Mouse (Mus musculus) adrenal gland, adult 18-20 months (tissue): ENCODE results near the gene Tmem203. TPM values are rescaled to one million over a fixed set of nuclear protein-coding genes. Genes with fewer than 3 reads are reported as not detected.

Source experiments
- DNase-seq, 2 experiments: peaks; one replicate each; pipeline ENCODE4 v3.0.0; 2021 to 2022; ENCODE audit warnings: low spot score in 2 of 2
- total RNA-seq, 2 experiments: library from RNA; stranded (reverse); gene quantifications; 1 replicate in 1 of 2; 2 replicates in 1 of 2; pipeline ENCODE4 v1.2.3; 2021

Gene Tmem203
- total RNA-seq, 2 experiments from 2014 or later: 19.5 to 24.4 TPM

DNA sequence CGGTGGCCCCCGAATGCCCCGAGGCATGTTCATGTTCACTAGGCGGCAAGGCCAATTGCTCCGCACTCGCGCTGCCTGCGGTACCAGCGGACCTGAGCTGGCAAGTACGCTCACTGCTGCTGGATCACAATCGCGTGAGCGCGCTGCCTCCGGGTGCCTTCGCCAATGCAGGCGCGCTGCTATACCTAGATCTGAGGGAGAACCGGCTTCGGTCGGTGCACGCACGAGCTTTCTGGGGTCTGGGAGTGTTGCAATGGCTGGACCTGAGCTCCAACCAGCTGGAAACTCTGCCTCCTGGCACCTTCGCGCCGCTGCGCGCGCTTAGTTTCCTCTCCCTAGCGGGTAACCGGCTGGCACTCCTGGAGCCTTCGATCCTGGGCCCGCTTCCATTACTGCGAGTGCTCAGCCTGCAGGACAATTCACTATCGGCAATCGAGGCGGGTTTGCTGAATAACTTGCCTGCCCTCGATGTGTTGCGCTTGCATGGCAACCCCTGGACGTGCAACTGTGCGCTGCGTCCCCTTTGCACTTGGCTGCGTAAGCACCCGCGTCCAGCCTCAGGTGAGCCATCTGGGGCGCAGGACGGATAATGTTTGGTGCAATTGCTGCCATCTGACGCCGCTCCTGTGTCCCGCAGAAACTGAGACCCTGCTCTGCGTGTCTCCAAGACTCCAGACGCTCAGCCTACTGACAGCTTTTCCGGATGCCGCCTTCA, 35.0 kb downstream of the Tmem203 start:
- no peak for DNase-seq

GRCm38 (mm10) chr2:25290816-25291130, 35.5 kb downstream of the Tmem203 start:
- no peak for DNase-seq

- DNase-seq: no peak
Observed at GRCm38 (mm10) chr2:25291184-25292053, 36.2 kb downstream of the Tmem203 start.

GRCm38 (mm10) chr2:25292054-25292544, 36.9 kb downstream of the Tmem203 start:
- no peak for DNase-seq

- DNase-seq: peak; percentile 71 to 82
Observed at GRCm38 (mm10) chr2:25292856-25293255, 37.6 kb downstream of the Tmem203 start.

DNA sequence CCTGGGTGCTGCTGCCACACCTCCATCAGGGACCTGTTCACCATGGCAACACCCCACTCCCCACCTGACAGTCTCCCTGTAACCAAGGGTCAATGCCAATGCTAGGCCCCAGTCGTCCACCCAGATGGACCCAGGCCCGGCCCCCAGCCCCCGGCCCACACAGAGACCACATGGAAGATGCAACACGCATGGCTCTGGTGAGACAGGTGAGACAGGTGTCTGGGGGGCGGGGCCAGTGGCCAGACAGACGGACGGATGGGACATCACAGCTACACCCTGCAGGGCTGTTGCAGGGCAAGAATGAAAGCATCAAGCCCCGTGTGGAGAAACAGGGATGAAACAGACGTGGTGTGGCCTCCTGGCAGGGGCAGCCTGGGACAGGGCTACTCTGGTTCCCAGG, 38.5 kb downstream of the Tmem203 start:
- DNase-seq: no peak

DNA sequence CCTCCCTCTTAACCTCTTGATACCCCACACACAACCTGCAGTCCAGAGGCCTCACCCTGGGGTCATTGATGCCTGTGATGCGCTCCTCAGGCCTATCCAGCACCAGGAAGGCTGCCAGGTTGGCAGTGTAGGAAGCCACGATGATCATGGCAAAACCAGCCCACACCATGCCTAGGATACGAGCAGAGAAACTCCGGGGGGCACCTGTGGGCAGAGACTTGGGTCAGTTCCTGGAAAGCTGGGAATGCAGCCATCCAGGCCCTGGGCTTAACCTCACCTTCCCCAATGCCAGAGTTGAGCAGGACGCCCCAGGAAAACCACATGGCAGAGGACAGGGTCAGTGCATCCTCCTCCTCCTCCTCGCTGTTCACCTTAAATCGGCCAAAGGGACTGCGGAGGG, 41.9 kb downstream of the Tmem203 start:
- DNase-seq: no peak

DNA sequence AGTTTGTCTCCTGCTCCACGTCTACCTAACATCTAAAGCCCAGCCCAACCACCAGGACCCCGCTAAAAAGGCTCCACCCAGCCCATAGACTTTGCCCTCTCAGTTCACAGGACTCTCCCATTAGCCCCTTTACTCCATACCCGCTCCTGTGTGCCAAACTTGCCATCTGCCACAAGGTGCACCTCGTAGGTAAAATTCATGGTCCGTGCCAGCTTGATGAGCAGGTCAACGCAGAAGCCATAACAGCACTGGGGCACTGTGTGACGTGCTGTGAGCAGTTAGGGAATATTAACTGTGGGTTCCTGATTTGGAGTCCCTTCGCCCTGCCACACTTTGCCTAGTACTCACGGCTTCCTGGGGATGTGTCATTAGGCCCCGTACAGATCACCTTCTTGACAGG, 42.8 kb downstream of the Tmem203 start:
- DNase-seq: no peak

DNA sequence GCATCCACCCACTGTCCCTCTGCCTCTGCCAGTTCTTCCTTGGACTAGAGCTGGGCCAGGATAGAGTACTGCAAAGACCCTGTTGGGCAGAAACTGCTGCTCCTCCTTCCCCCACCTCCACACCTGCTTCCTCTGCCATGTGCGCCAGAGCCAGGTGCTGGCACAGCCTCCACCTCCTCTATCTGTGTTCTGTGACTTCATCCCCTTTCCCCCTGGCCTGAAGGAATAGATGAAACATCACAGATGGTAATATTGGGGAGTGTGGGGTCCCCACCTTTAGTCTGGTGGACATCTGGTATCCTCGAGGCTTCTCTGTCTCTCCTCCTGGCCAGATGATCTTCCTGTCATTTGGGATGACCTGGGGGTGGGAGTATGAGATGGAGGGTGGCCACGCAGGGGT, 48.2 kb downstream of the Tmem203 start:
- no peak for DNase-seq

- no peak for DNase-seq
Observed at GRCm38 (mm10) chr2:25303931-25304656, 48.9 kb downstream of the Tmem203 start.

GRCm38 (mm10) chr2:25304657-25305541, 49.7 kb downstream of the Tmem203 start:
- peak in 1 of 2 experiments; percentile 39 for DNase-seq

Other genes with a start within 250 kb of the Tmem203 start
- gene Nsmf, start 201.1 kb upstream of the Tmem203 start, total RNA-seq: 10 to 100 TPM; 43.4 to 55.4 TPM
- gene Entpd8, start 175.1 kb upstream of the Tmem203 start, total RNA-seq: not detected
- not detected for gene Noxa1, start 160.3 kb upstream of the Tmem203 start, total RNA-seq
- gene Nrarp, start 74.7 kb upstream of the Tmem203 start, total RNA-seq: 1 to 10 TPM; 2.3 to 3.5 TPM
- 10 to 100 TPM; 11.6 to 19.5 TPM for gene Tor4a, start 58.6 kb upstream of the Tmem203 start, total RNA-seq
- gene Nelfb, start 44.0 kb upstream of the Tmem203 start, total RNA-seq: 10 to 100 TPM; 48.8 to 49.5 TPM
- gene Stpg3, start 40.8 kb upstream of the Tmem203 start, total RNA-seq: not detected
- not detected for gene Fam166a, start 36.7 kb upstream of the Tmem203 start, total RNA-seq
- gene Tubb4b, start 30.7 kb upstream of the Tmem203 start, total RNA-seq: 100 to 1,000 TPM; 284 to 287 TPM
- gene Slc34a3, start 21.1 kb upstream of the Tmem203 start, total RNA-seq: not detected
- not detected for gene Rnf224, start 18.7 kb upstream of the Tmem203 start, total RNA-seq
- gene Rnf208, start 13.2 kb upstream of the Tmem203 start, total RNA-seq: 1 to 10 TPM; 7.9 to 8.3 TPM
- not detected for gene Cysrt1, start 13.0 kb upstream of the Tmem203 start, total RNA-seq
- 1 to 10 TPM; 2.2 to 5.7 TPM for gene AL732309.1, start 8.6 kb upstream of the Tmem203 start, total RNA-seq
- gene Tprn, start 7.2 kb downstream of the Tmem203 start, total RNA-seq: 1 to 10 TPM; 8.2 to 9.4 TPM
- 10 to 100 TPM; 37.2 to 40.1 TPM for gene Ssna1, start 17.0 kb downstream of the Tmem203 start, total RNA-seq
- 10 to 100 TPM; 75.5 to 82.4 TPM for gene Anapc2, start 17.0 kb downstream of the Tmem203 start, total RNA-seq
- gene Tmem210, start 32.7 kb downstream of the Tmem203 start, total RNA-seq: not detected
- not detected for gene Lrrc26, start 34.5 kb downstream of the Tmem203 start, total RNA-seq
- 10 to 100 TPM; 10.0 to 10.5 TPM for gene Grin1, start 63.7 kb downstream of the Tmem203 start, total RNA-seq
- gene Man1b1, start 76.9 kb downstream of the Tmem203 start, total RNA-seq: 10 to 100 TPM; 59.0 to 63.2 TPM
- 10 to 100 TPM; 32.3 to 42.0 TPM for gene Dpp7, start 100.9 kb downstream of the Tmem203 start, total RNA-seq
- gene Uap1l1, start 110.2 kb downstream of the Tmem203 start, total RNA-seq: 10 to 100 TPM; 18.8 to 20.9 TPM
- gene Sapcd2, start 116.9 kb downstream of the Tmem203 start, total RNA-seq: not detected
- gene Entpd2, start 140.4 kb downstream of the Tmem203 start, total RNA-seq: 1 to 10 TPM; 3.2 to 8.3 TPM
- gene Npdc1, start 143.9 kb downstream of the Tmem203 start, total RNA-seq: 100 to 1,000 TPM; 125 to 161 TPM
- under 1 TPM; 0.13 to 0.35 TPM for gene Fut7, start 167.8 kb downstream of the Tmem203 start, total RNA-seq
- 10 to 100 TPM; 36.9 to 48.5 TPM for gene Abca2, start 173.3 kb downstream of the Tmem203 start, total RNA-seq
- 1 to 10 TPM in 1 of 2 experiments, under 1 TPM in 1; 0.53 to 1.1 TPM for gene Clic3, start 201.4 kb downstream of the Tmem203 start, total RNA-seq
- 10 to 100 TPM; 38.6 to 54.5 TPM for gene Paxx, start 205.7 kb downstream of the Tmem203 start, total RNA-seq
- 1 to 10 TPM; 1.1 to 3.1 TPM for gene Ptgds, start 214.6 kb downstream of the Tmem203 start, total RNA-seq
- gene Lcn12, start 238.5 kb downstream of the Tmem203 start, total RNA-seq: not detected
- gene Fbxw5, start 245.3 kb downstream of the Tmem203 start, total RNA-seq: 10 to 100 TPM; 92.1 to 94.5 TPM
- 1 to 10 TPM; 2.2 to 3.5 TPM for gene C8g, start 246.3 kb downstream of the Tmem203 start, total RNA-seq